Mouse (Mus musculus): ENCODE measurements at regions not wholly inside any gene's neighbourhood (a gene's known extent, or its start where the extent isn't known, plus 50 kb on each side); places are given as distances from the start of the nearest gene placed in this dataset.

- DNase-seq (ENCODE audit: low spot score in 2 of 2) = no peak
These were observed 206.3 kb upstream of the Mkln1 start for GRCm38 (mm10) chr6:31192197-31192596.

- DNase-seq (ENCODE audit: low spot score in 2 of 2) = no peak
These were observed 205.3 kb upstream of the Mkln1 start for GRCm38 (mm10) chr6:31193202-31193601.

- DNase-seq (ENCODE audit: low spot score in 2 of 2) = no peak
These were observed 200.8 kb upstream of the Mkln1 start for GRCm38 (mm10) chr6:31197631-31198338.

- DNase-seq (ENCODE audit: low spot score in 2 of 2) = peak in 1 of 2 experiments; percentile 66
These were observed 200.2 kb upstream of the Mkln1 start for GRCm38 (mm10) chr6:31198340-31198739.

- no peak for DNase-seq (ENCODE audit: low spot score in 2 of 2)
These were observed 197.8 kb upstream of the Mkln1 start for GRCm38 (mm10) chr6:31200705-31201104.

- DNase-seq (ENCODE audit: low spot score in 2 of 2) = no peak
These were observed 197.1 kb upstream of the Mkln1 start for GRCm38 (mm10) chr6:31201375-31201972.

- DNase-seq (ENCODE audit: low spot score in 2 of 2) = no peak
These were observed 195.9 kb upstream of the Mkln1 start for GRCm38 (mm10) chr6:31202594-31202993.

- DNase-seq (ENCODE audit: low spot score in 2 of 2) = no peak
These were observed 194.1 kb upstream of the Mkln1 start for GRCm38 (mm10) chr6:31204434-31204833.

GRCm38 (mm10) chr6:31204839-31205238 is 193.7 kb upstream of the Mkln1 start:
- no peak for DNase-seq (ENCODE audit: low spot score in 2 of 2)

- peak in 1 of 2 experiments; percentile 19 for DNase-seq (ENCODE audit: low spot score in 2 of 2)
These were observed 192.4 kb upstream of the Mkln1 start for GRCm38 (mm10) chr6:31206106-31206505.

GRCm38 (mm10) chr6:31207231-31207630 is 191.3 kb upstream of the Mkln1 start:
- peak in 1 of 2 experiments; percentile 25 for DNase-seq (ENCODE audit: low spot score in 2 of 2)

- no peak for DNase-seq (ENCODE audit: low spot score in 2 of 2)
These were observed 190.3 kb upstream of the Mkln1 start for GRCm38 (mm10) chr6:31208224-31208623.

GRCm38 (mm10) chr6:31209411-31210139 is 189.0 kb upstream of the Mkln1 start:
- DNase-seq (ENCODE audit: low spot score in 2 of 2) = no peak

GRCm38 (mm10) chr6:31210209-31210714 is 188.3 kb upstream of the Mkln1 start:
- no peak for DNase-seq (ENCODE audit: low spot score in 2 of 2)

GRCm38 (mm10) chr6:31211091-31211490 is 187.4 kb upstream of the Mkln1 start:
- DNase-seq (ENCODE audit: low spot score in 2 of 2) = no peak

GRCm38 (mm10) chr6:31211616-31212015 is 186.9 kb upstream of the Mkln1 start:
- no peak for DNase-seq (ENCODE audit: low spot score in 2 of 2)

- no peak for DNase-seq (ENCODE audit: low spot score in 2 of 2)
These were observed 186.5 kb upstream of the Mkln1 start for GRCm38 (mm10) chr6:31212080-31212479.

GRCm38 (mm10) chr6:31212694-31213093 is 185.8 kb upstream of the Mkln1 start:
- DNase-seq (ENCODE audit: low spot score in 2 of 2) = no peak

- no peak for DNase-seq (ENCODE audit: low spot score in 2 of 2)
These were observed 185.4 kb upstream of the Mkln1 start for GRCm38 (mm10) chr6:31213161-31213560.

GRCm38 (mm10) chr6:31215661-31216060 is 182.9 kb upstream of the Mkln1 start:
- no peak for DNase-seq (ENCODE audit: low spot score in 2 of 2)

- peak; percentile 92 to 94 for DNase-seq (ENCODE audit: low spot score in 2 of 2)
These were observed 182.1 kb upstream of the Mkln1 start for GRCm38 (mm10) chr6:31216206-31217059.

Measured in right cerebral cortex, postnatal 10 days (tissue).